Mouse (Mus musculus) liver, embryonic 13.5 days (tissue): Measurements from ENCODE around the gene Mef2d. TPM values are rescaled to one million over a fixed set of nuclear protein-coding genes. Genes with fewer than 3 reads are reported as not detected.

Experiments used
- ATAC-seq: fragments of 200-750 bp; cut with Nextera tagmentation; 2 replicates; pipeline ENCODE4 v1.8.0; 2017; ENCODE audit warnings: low read depth, mild to moderate bottlenecking, moderate number of reproducible peaks, moderate library complexity
- DNase-seq: peaks from one replicate; pipeline ENCODE4 v3.0.0; 2022
- H3K27ac ChIP-seq: fragments of 300-500 bp; sonication (generic); 2 replicates; pipeline ENCODE4 v1.5.1; 2015; ENCODE audit warnings: moderate library complexity, mild to moderate bottlenecking, inconsistent platforms
- H3K27me3 ChIP-seq: fragments of 300-500 bp; sonication (generic); 2 replicates; pipeline ENCODE4 v1.6.1; 2015; ENCODE audit warnings: mild to moderate bottlenecking, inconsistent platforms
- H3K36me3 ChIP-seq: fragments of 300-500 bp; sonication (generic); 2 replicates; pipeline ENCODE4 v1.6.1; 2015; ENCODE audit warnings: mild to moderate bottlenecking, inconsistent platforms
- H3K4me1 ChIP-seq: fragments of 300-500 bp; sonication (generic); replicated peaks from 2 replicates; pipeline ENCODE4 v1.6.1; 2015; ENCODE audit warnings: inconsistent platforms
- H3K4me2 ChIP-seq: fragments of 300-500 bp; sonication (generic); 2 replicates; pipeline ENCODE4 v1.6.1; 2015; ENCODE audit warnings: inconsistent platforms, mild to moderate bottlenecking, moderate library complexity
- H3K4me3 ChIP-seq: fragments of 300-500 bp; sonication (generic); replicated peaks from 2 replicates; pipeline ENCODE4 v1.5.1; 2015; ENCODE audit warnings: mild to moderate bottlenecking, inconsistent platforms
- H3K9ac ChIP-seq: fragments of 300-500 bp; sonication (generic); 2 replicates; pipeline ENCODE4 v1.6.1; 2015; ENCODE audit warnings: mild to moderate bottlenecking, inconsistent platforms
- H3K9me3 ChIP-seq: fragments of 300-500 bp; sonication (generic); replicated peaks from 2 replicates; pipeline ENCODE4 v1.6.1; 2016; ENCODE audit warnings: inconsistent platforms
- WGBS: fragments of 180-500 bp; shearing (Covaris S2); methylation state at CpG from one replicate; pipeline ENCODE4 v1.1.7; 2015; ENCODE audit not compliant: insufficient replicate concordance; 5-methylcytosine and 5-hydroxymethylcytosine counted together
- microRNA-seq: library from miRNA; unstranded; fragments of <30 nt; microRNA quantifications from one replicate; pipeline ENCODE4, GENCODE M21; 2016
- polyA plus RNA-seq: library from polyadenylated mRNA; unstranded; fragments of >200 nt; fragmentation: Nextera tagmentation; extraction: Ambion mirVana; gene quantifications from 2 replicates; pipeline ENCODE4 v1.2.1, GENCODE M21; 2015

Mef2d gene
- polyA plus RNA-seq, 1 experiment from 2014 or later, result 5.5 TPM

GRCm38 (mm10) chr3:88220842-88221241 lies 78.7 kb downstream of the Mef2d start:
- H3K4me2 ChIP-seq, result no peak overlapping the region
- H3K4me3 ChIP-seq, result no peak overlapping the region
- no peak overlapping the region for H3K9ac ChIP-seq
- H3K9me3 ChIP-seq, result no peaks in the 10 kb centered on the region
- H3K27me3 ChIP-seq, result peaks cover 93% of the 10 kb centered on the region
- peaks cover 3% of the 10 kb centered on the region for H3K4me1 ChIP-seq
- ATAC-seq, result no peak
- H3K36me3 ChIP-seq, result no peaks in the 10 kb centered on the region
- DNase-seq, result peak; percentile 36
- WGBS, result 2% methylated on average over 6 of the region's 6 CpGs
- H3K27ac ChIP-seq, result no peak overlapping the region

Small RNA genes lying within 50 kb of the gene (microRNA-seq; reads per million reads assigned to microRNA genes)
- gene Gm25641 (not detected), gene Mir3093 (not detected), gene Mir9-1 (not detected)

Other genes starting within 250 kb of the Mef2d start
- gene Hdgf, start 236.1 kb upstream of the Mef2d start, polyA plus RNA-seq, result 263 and 283 TPM in 2 replicates
- 48.7 and 56.5 TPM in 2 replicates for gene Mrpl24, start 222.9 kb upstream of the Mef2d start, polyA plus RNA-seq
- gene Isg20l2, start 212.1 kb upstream of the Mef2d start, polyA plus RNA-seq, result 31.1 and 38.3 TPM in 2 replicates
- 6.1 and 6.6 TPM in 2 replicates for gene Rrnad1, start 211.7 kb upstream of the Mef2d start, polyA plus RNA-seq
- 2.2 and 2.3 TPM in 2 replicates for gene Crabp2, start 193.7 kb upstream of the Mef2d start, polyA plus RNA-seq
- 2.6 and 2.8 TPM in 2 replicates for gene Nes, start 171.3 kb upstream of the Mef2d start, polyA plus RNA-seq
- gene Bcan, start 142.1 kb upstream of the Mef2d start, polyA plus RNA-seq, result 0.05 TPM in 1 of 2 replicates, not detected in the other
- not detected in 2 replicates for gene Hapln2, start 114.8 kb upstream of the Mef2d start, polyA plus RNA-seq
- 32.7 TPM in 2 replicates for gene Gpatch4, start 99.3 kb upstream of the Mef2d start, polyA plus RNA-seq
- gene Naxe, start 83.9 kb upstream of the Mef2d start, polyA plus RNA-seq, result 63.8 and 66.9 TPM in 2 replicates
- gene Ttc24, start 64.1 kb upstream of the Mef2d start, polyA plus RNA-seq, result not detected in 2 replicates
- gene Iqgap3, start 60.4 kb upstream of the Mef2d start, polyA plus RNA-seq, result 6.6 and 7.4 TPM in 2 replicates
- gene Rhbg, start 112.3 kb downstream of the Mef2d start, polyA plus RNA-seq, result 14.7 and 15.4 TPM in 2 replicates
- gene Gm38392, start 144.8 kb downstream of the Mef2d start, polyA plus RNA-seq, result 1.3 TPM in 1 of 2 replicates, not detected in the other
- gene Tsacc, start 154.6 kb downstream of the Mef2d start, polyA plus RNA-seq, result 6.3 and 6.9 TPM in 2 replicates
- 376 and 404 TPM in 2 replicates for gene Cct3, start 154.7 kb downstream of the Mef2d start, polyA plus RNA-seq
- gene Glmp, start 182.7 kb downstream of the Mef2d start, polyA plus RNA-seq, result 89.4 and 92.9 TPM in 2 replicates
- 1.5 TPM in 2 replicates for gene Tmem79, start 193.8 kb downstream of the Mef2d start, polyA plus RNA-seq
- gene Smg5, start 193.9 kb downstream of the Mef2d start, polyA plus RNA-seq, result 31.8 and 33.2 TPM in 2 replicates
- gene Paqr6, start 222.2 kb downstream of the Mef2d start, polyA plus RNA-seq, result 7.5 and 7.7 TPM in 2 replicates
- 0.17 and 0.29 TPM in 2 replicates for gene Bglap3, start 230.4 kb downstream of the Mef2d start, polyA plus RNA-seq
- not detected in 2 replicates for gene Bglap2, start 236.3 kb downstream of the Mef2d start, polyA plus RNA-seq
- gene Bglap, start 242.1 kb downstream of the Mef2d start, polyA plus RNA-seq, result not detected in 2 replicates